Mouse (Mus musculus) lung, adult 2 months (tissue): ENCODE measurements around the gene Agfg1.

Experiments used
- CTCF ChIP-seq: fragments of 200-500 bp; IDR thresholded peaks from 2 replicates; pipeline ENCODE4 v1.5.1; 2011; ENCODE audit warnings: mild to moderate bottlenecking, low read length, control low read depth; ENCODE audit not compliant: insufficient read depth
- POLR2A ChIP-seq: fragments of 200-500 bp; IDR thresholded peaks from 2 replicates; pipeline ENCODE4 v1.6.1; 2011; ENCODE audit warnings: low read depth, mild to moderate bottlenecking, control low read depth, low read length, borderline replicate concordance; ENCODE audit errors: extremely low read depth

DNA sequence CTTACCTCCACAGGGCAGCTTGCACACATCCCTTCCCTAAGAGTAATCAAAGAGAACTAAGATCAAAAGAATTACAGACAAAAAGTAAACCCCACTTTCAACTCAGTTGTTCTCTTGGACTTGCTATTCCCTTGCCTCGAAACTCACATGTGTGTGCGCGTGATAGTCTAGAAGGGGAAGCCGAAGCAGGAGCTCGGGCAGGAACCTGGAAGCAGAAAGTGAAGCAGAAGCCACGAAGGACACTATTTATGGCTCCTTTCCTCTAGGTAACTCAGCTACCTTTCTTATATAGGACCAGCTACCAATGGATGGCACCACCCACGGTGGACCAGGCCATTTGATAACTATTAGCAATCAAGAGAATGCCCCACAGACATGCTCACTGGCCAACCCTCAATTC, 13.5 kb upstream of the Agfg1 start:
- TF ChIP-seq CTCF (no peak), POLR2A (no peak)
